Comparison of ENCODE assay signal across 29 mouse cellular contexts in genomic region chr2:172349776-172350175, GRCm38 (mm10). TPM values are rescaled to one million over a fixed set of nuclear protein-coding genes. Genes with fewer than 3 reads are reported as not detected.
DNase-seq lines count a peak whose midpoint lies in the region; ATAC-seq and TF ChIP-seq lines count a peak whose summit lies in the region.
"Had no signal": no experiment of that assay in that cellular context is flagged by ENCODE, and none has a peak within 500 bp of the region (broad histone marks: within the 10 kb centered on the region; RNA-seq: fewer than 3 reads in every experiment).

No protein-coding gene starts in this region.

- no peaks in the 10 kb centered on the region for H3K27me3 ChIP-seq in heart, embryonic 10.5 days (ENCODE audit: insufficient read depth, poor library complexity, severe bottlenecking)
- no peaks in the 10 kb centered on the region for H3K27me3 ChIP-seq in liver, embryonic 14.5 days (ENCODE audit: control insufficient read depth, insufficient read depth, low read length)
- H3K27me3 ChIP-seq: intestine, embryonic 15.5 days; megakaryocyte, embryonic 14.5 days; midbrain, embryonic 15.5 days; neural tube, embryonic 12.5 days; Patski had no signal

- peak overlapping the region; percentile 74 for H3K4me2 ChIP-seq in liver, embryonic 14.5 days (ENCODE audit: low read depth)
- H3K4me2 ChIP-seq: intestine, embryonic 15.5 days; limb, embryonic 12.5 days; midbrain, embryonic 15.5 days had no signal

- ATAC-seq in liver, embryonic 14.5 days (ENCODE audit: insufficient read depth): no peak
- ATAC-seq: activated CD4-positive, CD25-positive, alpha-beta regulatory T cell, adult 4 months; CD4-positive, CD25-positive, alpha-beta regulatory T cell, adult 4 months; forebrain, postnatal 0 days; hindbrain, embryonic 16.5 days; intestine, embryonic 15.5 days; midbrain, embryonic 15.5 days; Patski had no signal

- H3K27ac ChIP-seq in heart, embryonic 10.5 days: peak overlapping the region; percentile 86; the same call in 1 of the 2 replicates
- peak overlapping the region; percentile 94 for H3K27ac ChIP-seq in liver, embryonic 14.5 days
- H3K27ac ChIP-seq: intestine, embryonic 15.5 days; limb, embryonic 12.5 days; neural tube, embryonic 12.5 days had no signal

- H3K4me3 ChIP-seq in heart, embryonic 10.5 days: no peak overlapping the region
- H3K4me3 ChIP-seq in liver, embryonic 14.5 days (ENCODE audit: insufficient read depth in 1 of 2, low read depth in 2 of 2, low read length in 2 of 2): peak overlapping the region; percentile 26 to 96; a peak in 3 of 4 replicates
- H3K4me3 ChIP-seq: intestine, embryonic 15.5 days; limb, embryonic 12.5 days; megakaryocyte, embryonic 14.5 days; midbrain, embryonic 15.5 days; neural tube, embryonic 12.5 days had no signal

- no peak for TF ChIP-seq EP300 in liver, embryonic 14.5 days (IDR thresholded peaks at IDR 0.05; ENCODE audit: low read depth)

- H3K4me1 ChIP-seq in heart, embryonic 10.5 days: peaks cover 47% of the 10 kb centered on the region
- H3K4me1 ChIP-seq in liver, embryonic 14.5 days (replicated peaks; ENCODE audit: control insufficient read depth in 2 of 2, insufficient read depth in 2 of 2, low read length in 1 of 2): peaks cover 33 to 51% of the 10 kb centered on the region in 2 experiments

- no peak for DNase-seq in heart, embryonic 10.5 days (ENCODE audit: low spot score)
- no peak for DNase-seq in heart, postnatal 36 days
- DNase-seq in ES-CJ7 (ENCODE audit: low read depth, low spot score): peak; percentile 33
- DNase-seq in c-Kit-positive CD71-positive TER-119-positive erythroid progenitor cells, embryonic 14.5 days (ENCODE audit: low spot score): peak; percentile 40
- DNase-seq in liver, embryonic 14.5 days (ENCODE audit: low read depth in 3 of 3, low spot score in 3 of 3): peak in 1 of 3 experiments; percentile 46
- no peak for DNase-seq in urinary bladder, adult 18-20 months (ENCODE audit: low spot score in 2 of 2)
- DNase-seq in adrenal gland, adult 18-20 months (ENCODE audit: low spot score in 2 of 2): no peak
- DNase-seq in lung, postnatal 25 days (ENCODE audit: low spot score): no peak
- DNase-seq: adrenal gland, postnatal 10 days; cerebellum, adult 2 months; forebrain, postnatal 0 days; gastrocnemius, postnatal 36 days; heart, postnatal 4 days; kidney, postnatal 36 days; lung, embryonic 14.5 days; lung, postnatal 36 days; right cerebral cortex, postnatal 25 days; spleen, adult 18-20 months; thymus, postnatal 25 days had no signal

- intact Hi-C loops in heart, postnatal 36 days (cut with DNase I): loop anchor here (2.0 to 10.0 kb wide), 2 partner anchors 21 to 1315 kb away; partner anchors contain the start of genes Aurka and Cstf1

- peaks cover 21% of the 10 kb centered on the region; the same call in 1 of the 2 replicates for H3K36me3 ChIP-seq in heart, embryonic 10.5 days
- H3K36me3 ChIP-seq in liver, embryonic 14.5 days (replicated peaks; ENCODE audit: control insufficient read depth, insufficient read depth, low read depth): peaks cover 71% of the 10 kb centered on the region
- H3K36me3 ChIP-seq: intestine, embryonic 15.5 days; midbrain, embryonic 15.5 days had no signal

- no peaks in the 10 kb centered on the region for H3K9me3 ChIP-seq in heart, embryonic 10.5 days
- no peaks in the 10 kb centered on the region for H3K9me3 ChIP-seq in liver, embryonic 14.5 days (ENCODE audit: control insufficient read depth, low read length)
- H3K9me3 ChIP-seq: G1E; intestine, embryonic 15.5 days; limb, embryonic 12.5 days; megakaryocyte, embryonic 14.5 days; midbrain, embryonic 15.5 days; neural tube, embryonic 12.5 days had no signal

- H3K9ac ChIP-seq in liver, embryonic 14.5 days (replicated peaks): peak overlapping the region; percentile 28
- H3K9ac ChIP-seq: forebrain, postnatal 0 days; intestine, embryonic 15.5 days; limb, embryonic 12.5 days; lung, embryonic 14.5 days; midbrain, embryonic 15.5 days; neural tube, embryonic 12.5 days had no signal

- no peak; the same call in 1 of the 2 replicates for TF ChIP-seq CTCF in liver, embryonic 14.5 days (IDR thresholded peaks at IDR 0.05; ENCODE audit: low read depth)

- 72% methylated on average over 14 of the region's 14 CpGs for WGBS in heart, embryonic 10.5 days
- 55% methylated on average over 14 of the region's 14 CpGs for WGBS in liver, embryonic 14.5 days (ENCODE audit: insufficient replicate concordance)

RNA-seq across cellular contexts. Expression of gene Fam210b, which starts 4.4 kb away (rescaled TPM):
- polyA plus RNA-seq in heart, embryonic 10.5 days (2016; fragmentation: Nextera tagmentation; extraction: Ambion mirVana): 23.3 and 24.9 TPM in 2 replicates
- total RNA-seq in heart, postnatal 36 days (2021): 1 to 10 TPM; 6.8 to 7.1 TPM
- polyA plus RNA-seq in liver, embryonic 14.5 days (2012; rRNA removed): 44.5 and 61.2 TPM in 2 replicates
- polyA plus RNA-seq in liver, embryonic 14.5 days (2014; fragmentation: Nextera tagmentation; extraction: Ambion mirVana): 107 and 109 TPM in 2 replicates
- total RNA-seq in adrenal gland, adult 18-20 months (2021): 10 to 100 TPM; 17.5 to 25.9 TPM

RNA-seq across cellular contexts. Expression of gene Aurka, which starts 20.6 kb away (rescaled TPM):
- polyA plus RNA-seq in heart, embryonic 10.5 days (2016; fragmentation: Nextera tagmentation; extraction: Ambion mirVana): 138 and 163 TPM in 2 replicates
- total RNA-seq in heart, postnatal 36 days (2021): 1 to 10 TPM in 1 of 2 experiments, under 1 TPM in 1; 0.95 to 1.1 TPM
- polyA plus RNA-seq in liver, embryonic 14.5 days (2012; rRNA removed): 60.1 and 64.4 TPM in 2 replicates
- 131 and 142 TPM in 2 replicates for polyA plus RNA-seq in liver, embryonic 14.5 days (2014; fragmentation: Nextera tagmentation; extraction: Ambion mirVana)
- total RNA-seq in adrenal gland, adult 18-20 months (2021): 1 to 10 TPM; 1.1 to 2.5 TPM

RNA-seq across cellular contexts. Expression of gene Cstf1, which starts 20.7 kb away (rescaled TPM):
- polyA plus RNA-seq in heart, embryonic 10.5 days (2016; fragmentation: Nextera tagmentation; extraction: Ambion mirVana): 44.1 and 48.3 TPM in 2 replicates
- total RNA-seq in heart, postnatal 36 days (2021): 10 to 100 TPM; 18.2 to 19.6 TPM
- 22.9 and 24.0 TPM in 2 replicates for polyA plus RNA-seq in liver, embryonic 14.5 days (2012; rRNA removed)
- 23.9 and 25.5 TPM in 2 replicates for polyA plus RNA-seq in liver, embryonic 14.5 days (2014; fragmentation: Nextera tagmentation; extraction: Ambion mirVana)
- total RNA-seq in adrenal gland, adult 18-20 months (2021): 10 to 100 TPM; 33.2 to 33.4 TPM

RNA-seq across cellular contexts. Expression of gene Cass4, which starts 43.8 kb away (rescaled TPM):
- polyA plus RNA-seq in heart, embryonic 10.5 days (2016; fragmentation: Nextera tagmentation; extraction: Ambion mirVana): 0.20 and 0.30 TPM in 2 replicates
- under 1 TPM; 0.36 to 0.46 TPM for total RNA-seq in heart, postnatal 36 days (2021)
- polyA plus RNA-seq in liver, embryonic 14.5 days (2012; rRNA removed): 0.30 and 0.45 TPM in 2 replicates
- 0.75 and 0.76 TPM in 2 replicates for polyA plus RNA-seq in liver, embryonic 14.5 days (2014; fragmentation: Nextera tagmentation; extraction: Ambion mirVana)
- total RNA-seq in adrenal gland, adult 18-20 months (2021): under 1 TPM; 0.13 to 0.16 TPM
- polyA plus RNA-seq: Patski had no signal

Comparison
In these comparisons a context has a peak if more than half of its experiments do, and no peak if none do; other contexts are left out.
1. DNase-seq: peak in ES-CJ7 (single experiment) and c-Kit-positive CD71-positive TER-119-positive erythroid progenitor cells, embryonic 14.5 days (single experiment); none in heart, embryonic 10.5 days (single experiment), heart, postnatal 36 days (0 of 2), urinary bladder, adult 18-20 months (0 of 2), adrenal gland, adult 18-20 months (0 of 2) and lung, postnatal 25 days (single experiment).